Mouse (Mus musculus) ES-CJ7 (cell line): ENCODE measurements around the gene Susd1.

Experiments used
- DNase-seq: peaks from one replicate; pipeline ENCODE4 v3.0.0; 2011; ENCODE audit warnings: low read depth, low spot score

Susd1 gene

DNA sequence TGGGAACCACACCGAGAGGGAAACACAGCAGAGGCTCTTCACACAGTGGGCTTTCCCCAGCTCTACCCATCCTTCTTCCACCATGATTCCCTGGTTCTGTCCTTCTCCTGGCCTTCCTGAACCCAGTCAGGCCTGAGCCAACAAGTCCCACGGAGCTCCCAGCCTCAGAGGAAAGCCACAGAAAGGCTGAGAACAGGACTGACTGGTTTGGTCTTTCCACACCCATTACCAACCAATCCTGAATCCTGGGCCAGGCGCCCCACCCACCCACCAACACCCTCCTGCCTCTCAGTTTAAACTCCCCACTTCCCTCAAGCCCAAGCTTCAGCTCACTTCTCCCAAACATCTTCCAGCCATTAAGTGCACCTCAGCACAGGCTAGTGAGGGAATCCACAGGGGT, 4.4 kb downstream of the Susd1 start:
- DNase-seq = no peak

DNA sequence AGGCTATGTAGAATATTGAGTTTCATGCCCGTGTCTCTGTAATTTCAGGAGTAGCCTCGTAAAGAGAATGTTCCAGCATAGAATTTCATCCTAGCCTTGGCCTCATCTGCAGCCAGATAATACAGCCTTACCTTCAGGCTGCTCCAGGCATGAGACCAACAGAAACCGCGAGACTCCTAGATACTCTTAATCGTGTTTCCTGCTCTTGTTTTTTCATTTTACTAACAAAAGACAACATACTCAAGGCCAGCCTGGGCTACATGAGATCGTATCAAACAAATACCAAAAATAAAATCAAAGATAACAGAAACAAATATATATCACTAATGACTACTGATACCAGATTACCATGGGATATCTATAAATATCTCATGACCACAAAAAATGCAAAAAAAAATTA, 9.3 kb downstream of the Susd1 start:
- no peak for DNase-seq

DNA sequence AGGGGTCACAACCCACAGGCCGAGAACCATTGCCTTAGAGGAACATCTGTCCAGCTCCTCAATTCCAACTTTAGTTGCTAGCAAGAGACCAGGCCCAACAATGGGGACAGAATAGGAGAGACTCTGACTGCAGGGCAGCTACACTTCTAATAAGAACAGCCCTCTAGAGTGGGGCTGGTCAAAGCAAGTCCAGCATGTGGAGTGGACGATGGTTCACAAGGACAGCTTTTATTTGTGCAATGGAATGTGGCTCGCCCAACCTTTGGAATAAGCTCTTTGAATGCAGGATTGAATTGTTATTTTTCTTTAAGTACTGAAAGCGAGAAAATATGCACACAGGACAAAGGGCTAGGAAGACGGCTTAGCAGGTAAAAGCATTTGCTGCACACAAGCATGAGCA, 12.0 kb downstream of the Susd1 start:
- no peak for DNase-seq

DNA sequence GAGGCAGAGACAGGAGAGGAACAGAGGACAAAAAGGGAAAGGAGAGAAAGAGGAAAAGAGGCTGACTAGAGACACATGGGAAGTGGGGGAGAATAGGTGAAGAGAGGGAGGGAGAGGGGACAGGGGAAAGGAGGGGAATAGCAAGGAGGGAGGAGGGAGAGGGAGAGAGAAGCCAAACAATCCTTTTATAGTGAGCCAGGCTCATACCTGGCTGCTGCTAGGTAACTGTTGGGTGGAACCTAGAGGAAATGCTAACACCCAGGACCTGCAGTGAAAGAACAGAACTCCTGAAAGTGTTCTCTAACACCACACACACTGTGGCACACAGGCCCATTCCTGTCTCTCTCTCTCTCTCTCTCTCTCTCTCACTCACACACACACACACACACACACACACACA, 15.6 kb downstream of the Susd1 start:
- no peak for DNase-seq

DNA sequence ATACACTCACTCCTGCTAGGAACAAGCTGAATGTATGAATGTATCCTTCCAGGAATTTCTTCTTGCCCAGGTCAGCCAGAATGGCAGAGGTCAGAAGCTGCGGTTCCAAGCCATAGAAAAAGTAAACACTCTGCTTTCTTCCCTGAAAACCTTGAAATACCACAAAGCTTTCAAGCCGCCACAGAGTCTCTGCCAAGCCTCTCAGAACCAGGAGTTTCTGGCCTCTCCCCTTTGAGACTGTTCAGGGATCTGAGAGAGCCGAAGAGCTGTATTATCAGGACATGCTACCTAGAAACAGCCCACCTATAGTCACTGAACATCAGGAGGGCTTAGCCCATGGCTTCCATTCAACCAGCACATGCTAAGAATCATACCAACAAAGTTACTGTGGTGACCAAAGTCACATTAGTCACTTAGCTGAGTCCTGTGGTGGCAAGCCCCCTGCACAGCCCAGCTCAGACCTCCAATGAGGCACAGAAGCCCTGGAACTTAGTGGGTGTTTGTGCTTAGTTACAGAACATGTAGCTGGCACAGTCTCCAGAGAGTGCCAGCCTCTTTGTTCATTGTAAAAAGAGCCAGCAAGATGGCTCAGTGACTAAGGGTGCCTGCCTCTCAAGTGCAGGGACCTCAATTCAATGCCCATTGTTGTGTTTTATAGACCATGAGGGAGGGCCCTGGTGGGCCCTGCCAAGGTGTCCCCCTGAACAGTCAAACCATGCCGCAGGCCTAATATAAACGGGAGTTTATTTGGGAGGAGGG, 16.2 kb downstream of the Susd1 start:
- DNase-seq = no peak

DNA sequence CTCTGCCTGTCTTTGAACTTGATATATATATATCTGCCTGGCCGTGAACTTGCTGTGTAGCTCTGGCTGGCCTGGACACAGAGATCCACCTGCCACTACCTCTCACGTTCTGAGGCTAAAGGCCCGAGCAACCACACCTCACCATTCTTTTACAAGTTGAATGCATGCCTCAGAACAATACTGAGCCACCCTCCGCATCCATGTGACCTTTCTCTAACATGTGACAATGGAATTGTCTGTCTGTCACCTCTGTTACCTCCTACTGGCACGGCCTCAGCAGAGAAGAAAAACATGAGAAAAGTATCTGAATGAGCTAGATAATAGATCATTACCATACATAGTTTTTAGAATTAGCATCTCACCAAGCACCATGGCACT, 17.1 kb downstream of the Susd1 start:
- peak; percentile 69 for DNase-seq

DNA sequence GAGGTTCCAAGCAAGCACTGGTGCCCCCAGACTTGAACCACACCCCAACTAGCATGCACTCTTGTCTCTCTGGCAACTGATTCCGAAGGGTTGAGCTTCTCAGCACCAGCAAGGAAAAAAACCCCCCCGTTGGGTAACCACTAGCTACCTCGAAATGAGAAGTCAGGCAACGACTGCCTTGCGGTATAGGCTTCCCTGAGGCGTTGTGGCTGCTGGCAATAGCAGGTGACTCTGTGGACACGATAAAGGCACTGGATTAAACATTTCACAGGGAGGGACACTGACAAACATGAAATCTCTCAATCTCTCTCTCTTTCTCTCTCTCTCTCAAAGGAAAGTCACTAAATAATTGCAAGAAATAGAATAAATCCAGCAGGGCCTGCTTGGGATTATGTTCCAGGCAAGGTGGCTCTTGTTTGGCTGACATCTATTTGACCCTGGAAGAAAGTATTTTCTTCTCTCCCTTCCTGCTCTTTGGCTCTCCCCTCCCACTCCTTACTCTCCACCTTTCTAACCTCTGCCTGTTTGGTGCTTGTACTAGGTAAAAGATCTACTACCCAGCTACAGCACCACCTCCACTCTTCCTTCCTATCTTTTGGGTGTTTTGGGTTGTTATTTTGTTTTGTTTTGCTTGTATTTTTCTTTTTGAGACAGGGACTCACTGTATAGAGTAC, 17.6 kb downstream of the Susd1 start:
- DNase-seq = peak; percentile 18

DNA sequence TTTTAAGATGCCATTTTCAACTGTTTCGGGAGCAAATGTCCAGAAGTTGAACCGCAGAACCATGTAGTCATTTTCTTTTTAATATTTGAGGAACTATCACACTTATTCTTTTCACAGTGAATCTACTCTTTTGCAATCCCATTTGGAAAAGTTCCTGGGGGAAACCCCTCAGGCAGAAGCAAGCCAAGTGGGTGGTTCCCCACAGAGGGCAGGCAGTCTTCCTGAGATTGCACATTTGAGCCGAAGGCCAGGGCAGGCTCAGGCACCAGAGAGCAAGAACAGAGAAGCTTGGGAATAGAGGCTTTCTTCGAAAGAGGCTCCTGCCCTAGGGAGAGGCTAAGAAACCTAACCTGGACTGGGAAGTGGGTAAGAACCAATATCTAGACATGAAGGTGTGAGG, 19.2 kb downstream of the Susd1 start:
- DNase-seq = no peak

DNA sequence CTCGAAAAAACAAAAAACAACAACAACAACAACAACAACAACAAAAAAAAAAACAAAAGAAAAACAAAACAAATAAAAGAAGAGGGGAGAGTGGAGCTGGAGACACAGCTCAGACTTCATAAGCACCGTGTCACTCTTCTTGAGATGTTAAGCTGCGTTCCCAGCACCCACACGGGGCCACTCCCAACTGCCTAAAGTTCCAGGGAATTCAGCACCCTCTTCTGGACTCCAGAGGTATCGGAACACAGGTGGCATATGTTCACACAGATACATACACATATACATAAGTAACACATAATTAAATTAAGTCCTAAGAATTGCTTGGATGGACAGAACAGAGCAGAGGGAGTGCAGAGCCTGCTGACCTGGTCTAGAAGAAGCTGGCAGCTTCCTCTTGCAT, 25.0 kb downstream of the Susd1 start:
- peak; percentile 25 for DNase-seq

DNA sequence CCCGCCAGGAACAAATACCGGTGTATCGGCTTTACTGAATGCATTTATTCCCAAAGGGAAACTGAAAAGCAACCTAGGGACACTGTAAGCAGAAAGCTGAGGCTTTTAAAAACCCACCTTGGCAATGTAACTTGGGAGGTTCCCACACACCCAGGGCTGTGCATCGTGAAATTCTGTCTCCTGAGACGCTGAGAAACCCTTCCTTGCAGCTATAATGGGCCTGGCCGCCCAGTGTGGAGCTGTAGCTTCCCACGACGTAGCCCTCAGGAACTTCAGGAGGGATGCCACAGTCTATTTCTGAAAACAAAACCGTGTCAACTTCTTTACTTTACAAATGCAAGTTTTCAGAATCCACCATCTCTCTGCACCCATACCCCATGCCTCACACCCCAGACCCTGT, 27.3 kb downstream of the Susd1 start:
- DNase-seq = no peak

DNA sequence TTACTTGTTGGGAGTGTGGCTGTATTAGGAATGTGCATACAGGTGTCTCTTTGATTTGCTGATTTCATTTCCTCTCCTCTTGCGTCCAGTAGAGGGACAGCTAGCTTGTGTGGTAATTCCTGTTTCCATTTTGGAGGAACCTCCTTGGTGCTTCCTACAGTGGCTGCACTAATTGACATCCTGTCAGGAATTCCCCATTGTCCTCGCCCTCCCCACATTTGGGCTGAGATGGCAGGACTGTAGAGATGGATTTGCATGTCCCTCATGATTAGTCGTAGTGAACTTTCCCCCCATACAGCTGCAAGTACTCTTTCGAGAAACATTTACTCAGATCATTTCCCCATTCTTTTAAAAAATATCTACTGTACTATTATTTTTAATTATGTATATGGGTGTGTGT, 30.7 kb downstream of the Susd1 start:
- DNase-seq = no peak

DNA sequence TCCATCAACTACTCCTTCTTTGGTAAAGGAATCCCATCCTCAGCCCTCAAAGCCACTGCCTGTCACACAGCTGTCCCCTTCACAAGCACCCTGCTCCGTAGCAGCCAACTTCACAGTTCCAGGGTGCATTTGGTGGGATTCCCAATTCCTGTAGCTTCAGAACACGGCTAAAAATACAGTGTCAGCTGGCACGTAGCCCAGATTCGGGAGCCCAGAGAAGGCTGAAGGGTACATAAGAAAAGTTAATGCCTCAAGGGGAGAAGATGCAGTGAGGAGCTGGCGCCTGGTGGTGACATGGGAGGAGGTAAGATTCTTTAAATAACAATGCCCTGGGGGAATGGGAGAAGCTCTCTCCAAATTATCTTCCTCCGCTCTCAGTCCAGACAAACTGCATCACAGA, 34.1 kb downstream of the Susd1 start:
- DNase-seq = peak; percentile 41

DNA sequence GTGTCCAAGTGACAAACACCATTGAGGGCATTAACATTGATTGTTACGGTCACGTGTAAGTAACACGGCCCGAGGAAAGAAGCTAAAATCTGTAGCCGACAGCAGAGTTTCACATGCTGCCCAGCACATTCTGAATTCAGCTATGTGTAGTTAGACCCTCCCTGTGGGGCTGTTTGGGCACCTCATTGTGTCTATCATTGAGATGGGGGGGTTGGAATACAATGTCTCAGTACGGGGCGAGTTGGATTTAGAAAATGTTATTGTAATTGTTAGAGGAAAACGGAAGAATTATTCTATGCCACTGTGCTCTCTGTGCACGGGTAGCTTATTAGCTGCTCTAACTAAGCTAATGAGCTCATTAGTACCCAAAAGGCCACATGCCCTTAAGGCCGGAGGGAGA, 37.5 kb downstream of the Susd1 start:
- no peak for DNase-seq

DNA sequence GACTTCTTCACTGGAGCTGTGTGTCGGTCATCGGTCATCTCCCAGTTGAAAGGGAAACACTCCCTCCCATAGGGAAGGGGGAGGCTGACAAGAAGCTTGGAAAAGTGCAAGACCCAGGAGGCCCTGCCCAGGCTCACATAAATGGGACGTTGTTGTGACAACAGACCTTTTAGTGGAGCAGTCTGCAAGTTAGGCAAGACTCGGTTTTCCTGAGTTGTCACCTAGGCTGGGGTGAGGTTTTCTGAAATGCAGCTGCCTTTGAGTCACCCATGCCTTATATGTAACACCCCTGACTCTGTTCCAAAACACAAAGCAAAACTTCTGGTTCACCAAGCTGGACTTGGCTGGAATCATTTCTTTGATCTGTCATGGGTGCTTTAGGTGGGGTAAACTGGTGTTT, 39.1 kb downstream of the Susd1 start:
- no peak for DNase-seq

DNA sequence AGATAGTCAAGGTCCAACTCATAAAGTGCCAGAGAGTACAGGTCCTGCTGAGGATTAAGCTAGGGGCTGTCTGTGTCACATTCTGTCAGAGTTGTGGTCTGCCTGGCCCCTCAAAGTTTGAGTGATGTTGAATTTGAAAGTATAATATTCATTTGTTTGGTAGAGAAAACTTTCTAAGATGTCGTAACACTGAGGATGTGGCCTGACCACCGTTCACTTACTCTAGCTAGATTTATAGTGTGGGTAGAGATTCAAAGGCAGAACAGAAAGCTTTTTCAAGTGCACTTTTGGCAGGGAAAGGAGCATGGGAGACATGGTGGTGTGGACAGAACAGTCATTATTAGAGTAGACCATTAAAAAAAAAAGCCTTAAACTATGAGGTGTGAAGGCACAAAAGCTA, 42.9 kb downstream of the Susd1 start:
- DNase-seq = no peak

DNA sequence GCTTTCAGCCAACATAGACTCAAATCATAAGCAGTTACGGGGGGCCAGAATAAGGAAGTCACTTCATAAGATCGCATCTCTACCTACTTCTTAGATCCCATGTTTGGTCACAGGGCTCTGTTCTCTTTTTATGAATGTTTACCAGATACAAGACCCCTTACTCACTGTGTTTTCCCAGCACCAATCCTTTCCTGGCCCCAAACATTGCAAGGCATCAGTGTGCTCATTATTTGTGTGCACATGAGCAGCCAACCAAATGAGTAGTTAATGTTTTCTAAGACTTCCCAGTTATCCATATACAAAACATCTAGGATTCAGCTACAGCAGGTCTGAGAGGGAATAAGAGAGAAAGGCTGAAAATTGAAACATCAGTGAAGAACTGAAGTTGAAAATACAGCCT, 44.3 kb downstream of the Susd1 start:
- DNase-seq = no peak

DNA sequence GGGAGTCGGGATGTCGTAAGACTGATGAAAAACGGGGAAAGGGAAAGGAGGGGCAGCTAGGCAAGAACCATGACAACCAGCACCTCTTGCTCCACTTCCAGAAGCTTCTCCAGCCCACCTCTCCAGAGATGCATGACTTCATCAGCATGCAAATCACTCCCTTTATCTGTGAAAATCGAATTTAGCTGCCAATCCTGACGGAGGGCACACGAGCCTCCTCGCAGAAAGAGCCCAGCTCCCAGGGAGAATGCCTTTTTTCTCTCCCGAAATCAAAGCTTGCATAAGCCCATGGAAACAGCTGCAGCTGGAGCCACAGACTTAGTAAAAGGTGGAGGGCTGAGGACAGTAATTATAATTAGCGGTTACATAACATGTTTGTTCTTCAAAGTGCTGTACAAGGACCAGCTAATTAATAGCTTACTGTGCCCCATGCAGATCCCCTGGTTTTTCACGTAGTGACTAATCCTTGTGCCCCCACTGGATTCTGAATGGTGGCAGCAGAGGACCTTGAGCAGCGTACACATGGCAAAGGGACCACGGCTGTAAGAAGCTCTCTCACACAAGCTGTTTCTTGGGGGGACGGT, 49.9 kb downstream of the Susd1 start:
- no peak for DNase-seq

DNA sequence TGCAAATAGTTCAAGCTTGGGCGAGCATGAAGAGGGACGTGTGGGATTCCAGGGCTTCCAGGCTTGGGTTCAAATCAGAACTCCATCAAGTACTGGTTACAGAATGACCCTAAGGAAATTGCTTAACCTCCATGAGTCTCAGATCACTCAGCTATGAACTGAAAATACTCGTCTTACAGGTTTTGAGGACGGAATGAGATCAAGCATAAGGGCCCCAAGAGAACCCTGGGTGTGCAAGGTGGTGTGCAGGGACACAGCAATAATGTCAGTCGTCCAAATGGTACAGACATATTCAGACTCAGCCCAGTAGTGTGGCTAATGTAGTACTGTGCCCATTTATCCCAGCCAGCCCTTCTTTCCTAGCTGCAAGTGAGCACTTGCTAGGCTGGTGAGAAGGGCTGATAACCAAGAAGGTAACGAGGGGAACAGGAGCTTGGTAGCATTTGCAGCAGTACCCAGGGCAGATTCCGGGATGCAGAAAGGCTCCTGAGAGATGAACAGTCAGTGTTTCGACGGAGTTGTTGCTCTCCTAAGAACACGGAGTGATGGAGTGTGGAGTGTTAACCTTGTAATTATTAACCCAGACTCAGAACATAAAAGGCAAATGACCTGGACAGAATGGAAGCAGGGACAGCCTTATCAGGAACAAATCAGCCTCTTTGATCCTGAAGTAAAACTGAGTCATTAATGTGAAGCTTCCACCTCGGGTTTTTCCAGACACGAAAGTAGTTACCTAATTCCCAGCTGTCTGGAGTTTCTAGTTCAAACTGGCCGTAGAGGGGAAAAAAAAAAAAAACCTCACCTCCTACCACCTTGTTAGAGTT, 50.8 kb downstream of the Susd1 start:
- DNase-seq = no peak

DNA sequence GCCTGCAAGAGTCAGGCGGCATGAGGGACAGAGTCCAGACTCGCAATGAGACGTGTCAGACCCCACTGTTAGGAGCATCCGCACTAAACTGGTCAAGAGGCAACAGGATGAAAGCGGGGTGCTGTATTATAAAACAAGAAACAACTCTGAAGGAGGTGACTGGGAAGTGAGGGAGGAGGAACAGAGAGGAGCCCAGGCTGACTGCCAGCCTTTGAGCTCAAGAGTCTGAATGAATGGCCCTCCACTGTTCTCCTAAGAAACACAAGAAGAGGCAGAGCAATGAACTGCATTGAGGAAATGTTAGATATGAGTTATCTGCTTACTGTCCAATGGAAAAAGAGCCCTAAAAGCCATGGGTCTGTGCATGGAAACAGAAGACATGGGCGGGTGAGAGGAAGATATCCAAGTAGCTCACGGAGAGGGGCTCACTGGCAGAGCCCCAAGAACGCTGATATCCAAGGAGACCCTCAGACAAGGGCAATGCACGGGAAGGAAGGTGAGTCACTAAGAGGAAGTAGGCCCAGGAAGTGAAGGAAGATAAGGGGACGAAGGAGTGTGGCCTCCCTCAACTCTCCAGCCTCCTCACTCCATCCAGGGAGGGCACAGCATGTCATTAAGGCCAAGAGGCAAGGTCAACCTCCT, 53.1 kb downstream of the Susd1 start:
- DNase-seq = no peak

DNA sequence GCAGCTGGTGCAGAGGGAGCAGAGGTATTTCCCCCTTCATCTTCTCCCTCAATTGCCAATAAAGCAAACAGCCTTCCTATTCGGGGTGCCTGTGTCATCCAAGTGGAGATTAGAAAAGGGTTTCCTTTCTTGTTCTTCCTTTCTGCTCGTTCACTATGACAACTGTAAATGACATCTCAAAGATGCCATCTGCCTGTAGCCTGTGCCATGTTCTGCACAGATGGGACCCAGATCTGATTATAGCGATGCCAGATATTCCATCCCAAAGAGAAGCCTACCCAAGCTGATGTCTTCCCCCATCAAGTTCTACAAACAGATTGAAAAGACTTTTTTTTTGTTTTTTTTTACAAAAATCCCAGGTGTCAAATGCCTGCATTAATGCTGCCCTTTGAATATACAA, 54.6 kb downstream of the Susd1 start:
- no peak for DNase-seq

DNA sequence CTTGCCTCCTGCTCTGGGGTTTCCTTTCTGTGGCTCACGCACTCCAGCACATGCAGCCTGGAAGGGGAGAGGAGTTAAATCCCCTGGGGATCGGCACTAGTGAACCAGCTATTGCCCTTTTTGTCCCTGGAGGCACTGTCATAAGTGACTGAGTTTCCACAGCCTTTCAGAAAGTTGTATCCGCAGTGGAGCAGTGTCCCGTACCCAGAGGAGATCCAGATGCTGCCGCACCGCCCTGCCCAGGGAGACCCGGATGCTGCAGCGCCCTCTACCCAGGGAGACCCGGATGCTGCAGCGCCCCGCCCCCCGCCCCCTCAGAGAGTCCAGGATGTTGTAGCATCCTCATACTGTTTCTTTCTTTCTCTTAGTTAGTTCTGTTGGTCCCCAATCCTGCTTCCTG, 56.3 kb downstream of the Susd1 start:
- peak; percentile 41 for DNase-seq
